Mouse (Mus musculus) heart, adult 2 months (tissue): ENCODE measurements around the gene Nupr1.

Source experiments
- CTCF ChIP-seq: fragments of 200-600 bp; IDR thresholded peaks from 2 replicates; pipeline ENCODE4 v1.8.1; 2022; ENCODE audit warnings: antibody characterized with exemption, mild to moderate bottlenecking, moderate library complexity
- EP300 ChIP-seq: fragments of 200-500 bp; IDR thresholded peaks from 2 replicates; pipeline ENCODE4 v1.6.1; 2011; ENCODE audit warnings: low read depth, low read length, control low read depth; ENCODE audit not compliant: insufficient read depth
- POLR2A ChIP-seq: fragments of 200-500 bp; IDR thresholded peaks from 2 replicates; pipeline ENCODE4 v1.6.1; 2011; ENCODE audit warnings: mild to moderate bottlenecking, low read depth, low read length, control low read depth; ENCODE audit not compliant: insufficient read depth

DNA sequence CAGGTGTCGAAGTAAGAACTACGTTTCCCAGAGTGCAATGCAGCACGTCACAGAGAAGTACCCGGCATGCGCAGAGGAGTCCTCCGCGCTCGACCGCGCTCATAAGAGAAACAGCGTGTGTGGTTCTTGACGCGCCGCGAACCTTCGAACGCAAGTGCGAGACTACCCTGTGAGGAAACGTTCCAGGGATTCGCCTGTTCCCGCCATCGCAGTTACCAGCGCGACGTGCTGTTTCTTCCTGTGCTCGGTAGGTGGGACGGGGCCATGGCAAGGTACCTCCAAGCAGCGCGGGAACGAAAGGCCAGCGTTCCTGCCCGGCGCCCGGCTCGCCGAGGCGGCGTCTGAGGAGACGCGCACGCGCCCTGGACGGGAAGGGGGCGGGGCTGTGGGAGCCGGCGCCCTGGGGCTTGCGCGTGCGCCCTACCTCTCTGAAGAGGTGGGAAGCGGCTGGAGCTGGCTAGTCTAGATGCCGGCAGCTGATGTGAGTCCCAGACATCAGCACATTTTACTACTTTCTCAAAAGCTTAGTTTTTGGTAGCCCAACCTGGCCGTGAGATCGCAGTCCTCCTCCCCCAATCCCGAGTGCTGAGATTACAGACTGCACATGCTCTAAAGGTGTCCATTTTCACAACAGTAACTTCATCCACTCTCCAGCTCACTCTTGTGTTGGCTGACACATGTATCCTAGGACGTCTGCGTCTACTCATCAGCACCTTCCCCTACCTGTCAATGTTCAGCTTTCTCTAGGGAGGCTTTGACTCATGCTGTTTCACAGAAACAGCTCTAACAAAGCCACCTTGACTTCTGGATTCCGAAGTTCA lies 18.8 kb upstream of the Nupr1 start, which contains the start of gene Sgf29:
- TF ChIP-seq CTCF (peak; percentile 21; the same call in 1 of the 2 replicates), POLR2A (peak; percentile 99), EP300 (peak; percentile 56)
